Mouse (Mus musculus): ENCODE results near the gene Gm17655. TPM values are rescaled to one million over a fixed set of nuclear protein-coding genes. Genes with fewer than 3 reads are reported as not detected.
"Not testable (repeated sequence)": the region's sequence is repeated elsewhere in the genome, so short reads cannot be mapped to it uniquely, and the experiment has no call there.

The Gm17655 gene
- polyA plus RNA-seq, 1 experiment from 2014 or later, result 5.5 TPM

DNA sequence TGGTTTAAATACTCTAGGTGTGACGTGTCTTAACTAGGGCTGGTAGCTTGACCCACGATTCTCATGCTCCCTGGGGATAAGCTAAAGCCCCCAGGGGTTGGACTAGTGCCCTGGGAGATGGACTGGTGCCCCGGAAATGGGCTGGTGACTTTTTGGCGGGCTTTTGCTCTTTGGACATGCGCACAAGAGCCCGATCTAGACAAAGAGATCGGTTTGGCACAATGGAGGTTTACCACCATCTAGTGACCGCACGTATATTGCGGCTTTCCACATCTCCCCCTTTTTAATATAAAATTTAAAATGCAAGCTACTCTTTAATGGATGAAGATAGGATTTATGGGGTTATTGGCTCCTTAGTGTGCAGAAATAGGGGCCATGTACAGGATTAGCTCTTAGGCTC lies 56.5 kb downstream of the Gm17655 start:
- H3K9ac ChIP-seq (ENCODE audit: low read depth, low read length); ATAC-seq (ENCODE audit: low FRiP score); DNase-seq (ENCODE audit: low spot score); H3K4me2 ChIP-seq (replicated peaks; ENCODE audit: low read depth, low read length); H3K36me3 ChIP-seq (ENCODE audit: control insufficient read depth, insufficient read depth, low read length); H3K4me1 ChIP-seq (replicated peaks; ENCODE audit: control insufficient read depth, insufficient read depth, low read length); H3K9me3 ChIP-seq (ENCODE audit: control insufficient read depth, low read length); H3K27me3 ChIP-seq (ENCODE audit: control insufficient read depth, insufficient read depth, low read length); H3K4me3 ChIP-seq (ENCODE audit: low read depth, low read length); H3K27ac ChIP-seq (ENCODE audit: low read depth, low read length): not testable (repeated sequence)
- WGBS, result 88% methylated on average over 10 of the region's 10 CpGs

Other genes with a start within 250 kb of the Gm17655 start
- gene Gm15446, start 149.1 kb downstream of the Gm17655 start, polyA plus RNA-seq (2014; fragmentation: Nextera tagmentation; extraction: Ambion mirVana), result 0.35 and 0.36 TPM in 2 replicates
- 21.2 and 24.4 TPM in 2 replicates for gene Zfp932, start 76.0 kb downstream of the Gm17655 start, polyA plus RNA-seq (2014; fragmentation: Nextera tagmentation; extraction: Ambion mirVana)
- 0.80 and 1.0 TPM in 2 replicates for gene Gm35315, start 21.9 kb upstream of the Gm17655 start, polyA plus RNA-seq (2014; fragmentation: Nextera tagmentation; extraction: Ambion mirVana)
- 0.64 and 0.76 TPM in 2 replicates for gene Plcxd1, start 27.5 kb upstream of the Gm17655 start, polyA plus RNA-seq (2014; fragmentation: Nextera tagmentation; extraction: Ambion mirVana)
- gene Gtpbp6, start 35.7 kb upstream of the Gm17655 start, polyA plus RNA-seq (2014; fragmentation: Nextera tagmentation; extraction: Ambion mirVana), result 26.6 and 29.5 TPM in 2 replicates
- gene Zfp605, start 37.6 kb upstream of the Gm17655 start, polyA plus RNA-seq (2014; fragmentation: Nextera tagmentation; extraction: Ambion mirVana), result 8.6 and 10.7 TPM in 2 replicates
- 86.9 and 88.5 TPM in 2 replicates for gene Chfr, start 63.3 kb upstream of the Gm17655 start, polyA plus RNA-seq (2014; fragmentation: Nextera tagmentation; extraction: Ambion mirVana)
- 21.0 and 26.0 TPM in 2 replicates for gene Golga3, start 104.2 kb upstream of the Gm17655 start, polyA plus RNA-seq (2014; fragmentation: Nextera tagmentation; extraction: Ambion mirVana)
- 38.7 and 46.5 TPM in 2 replicates for gene Ankle2, start 158.5 kb upstream of the Gm17655 start, polyA plus RNA-seq (2014; fragmentation: Nextera tagmentation; extraction: Ambion mirVana)
- gene Pgam5, start 197.4 kb upstream of the Gm17655 start, polyA plus RNA-seq (2014; fragmentation: Nextera tagmentation; extraction: Ambion mirVana), result 88.9 and 94.3 TPM in 2 replicates
- gene Pxmp2, start 213.7 kb upstream of the Gm17655 start, polyA plus RNA-seq (2014; fragmentation: Nextera tagmentation; extraction: Ambion mirVana), result 7.9 and 10.0 TPM in 2 replicates
- gene Pole, start 213.8 kb upstream of the Gm17655 start, polyA plus RNA-seq (2014; fragmentation: Nextera tagmentation; extraction: Ambion mirVana), result 28.5 and 30.1 TPM in 2 replicates